Mouse (Mus musculus) small intestine, adult 2 months (tissue): ENCODE measurements at regions not wholly inside any gene's neighbourhood (a gene's known extent, or its start where the extent isn't known, plus 50 kb on each side); places are given as distances from the start of the nearest gene placed in this dataset.

Experiments
- CTCF ChIP-seq: fragments of 200-500 bp; IDR thresholded peaks from 2 replicates; pipeline ENCODE4 v1.5.1; 2012; ENCODE audit warnings: low read depth, mild to moderate bottlenecking, control low read depth, inconsistent platforms, low read length, moderate library complexity, mixed read lengths; ENCODE audit not compliant: insufficient replicate concordance, insufficient read length; ENCODE audit errors: extremely low read depth
- POLR2A ChIP-seq: fragments of 200-500 bp; IDR thresholded peaks from 2 replicates; pipeline ENCODE4 v1.6.1; 2012; ENCODE audit warnings: low read depth, mild to moderate bottlenecking, control low read depth, inconsistent platforms, low read length, moderate library complexity

- TF ChIP-seq POLR2A (no peak), CTCF (no peak)
Measured at GRCm38 (mm10) chr15:67405523-67405922, 904.8 kb upstream of the Lrrc6 start.
